Mouse (Mus musculus) megakaryocyte, embryonic 14.5 days (primary cell): ENCODE results near the gene Draxin.

Source experiments
- FLI1 ChIP-seq: IDR thresholded peaks from 2 replicates; pipeline ENCODE4 v1.6.1; 2012; ENCODE audit warnings: low read length, inconsistent platforms, mixed read lengths
- GATA1 ChIP-seq: IDR thresholded peaks from 3 replicates; pipeline ENCODE4 v1.6.1; 2012; ENCODE audit warnings: mixed read lengths, low read length, inconsistent platforms, borderline replicate concordance

DNA sequence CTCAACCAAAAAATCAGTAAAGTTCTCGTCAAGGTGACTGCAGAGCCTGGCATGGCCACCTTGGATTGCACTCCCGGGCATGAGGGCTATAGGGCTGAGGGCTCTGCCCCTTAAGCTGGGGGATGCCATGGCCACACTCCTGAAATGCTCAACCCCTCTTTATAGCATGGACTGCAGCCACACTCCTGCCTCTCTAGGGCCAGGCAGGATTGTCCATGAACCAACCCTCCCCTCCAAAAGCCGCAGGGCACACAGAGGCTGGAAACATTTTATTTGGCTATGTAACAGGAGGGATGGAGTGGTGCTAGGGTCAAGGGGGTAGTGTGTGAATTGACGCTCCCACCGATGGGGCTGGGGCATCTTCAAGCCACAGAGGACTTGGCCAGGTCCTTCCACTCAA lies 22.0 kb upstream of the Draxin start:
- TF ChIP-seq GATA1: no peak
- TF ChIP-seq FLI1: no peak
